Comparison of ENCODE assay signal across 24 mouse cellular contexts in the genomic region with DNA sequence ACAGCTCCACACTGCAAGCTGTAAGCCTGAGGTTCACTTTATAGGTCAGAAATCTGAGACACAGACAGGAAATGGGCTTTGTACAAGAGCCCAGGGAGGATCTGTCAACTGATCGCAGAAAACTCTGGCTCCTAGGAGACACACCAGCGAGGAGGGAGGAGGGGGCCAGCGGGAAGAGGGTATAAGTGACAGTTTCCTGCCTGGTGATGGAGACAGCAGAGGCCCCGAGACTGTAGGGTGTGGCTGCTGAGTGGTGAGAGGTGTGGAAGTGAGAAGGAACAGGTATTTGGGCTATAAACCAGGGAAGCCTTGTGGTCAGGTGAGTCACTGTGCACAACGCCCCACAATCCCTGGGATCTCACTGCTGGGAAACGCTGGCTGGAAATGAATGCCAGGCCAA. TPM values are rescaled to one million over a fixed set of nuclear protein-coding genes. Genes with fewer than 3 reads are reported as not detected.
DNase-seq lines count a peak whose midpoint lies in the region; ATAC-seq and TF ChIP-seq lines count a peak whose summit lies in the region.
"Had no signal": no experiment of that assay in that cellular context is flagged by ENCODE, and none has a peak within 500 bp of the region (broad histone marks: within the 10 kb centered on the region; RNA-seq: fewer than 3 reads in every experiment).

No protein-coding gene starts in this region.

- DNase-seq in kidney, adult 11 months, result no peak
- DNase-seq in thymus, postnatal 25 days, result peak; percentile 14
- no peak for DNase-seq in thymus, adult 18-20 months
- DNase-seq in stomach, postnatal 0 days (ENCODE audit: low spot score), result peak; percentile 35
- no peak for DNase-seq in adrenal gland, postnatal 36 days
- DNase-seq in layer of hippocampus, postnatal 10 days (ENCODE audit: low spot score in 2 of 2), result no peak
- DNase-seq: cerebellum, postnatal 25 days; heart, adult 2 months; heart, postnatal 36 days; lung, postnatal 4 days; right cerebral cortex, adult 18-20 months; spleen, adult 18-20 months had no signal

- no peaks in the 10 kb centered on the region for H3K27me3 ChIP-seq in kidney, embryonic 14.5 days (ENCODE audit: control insufficient read depth, insufficient read depth, low read length)
- H3K27me3 ChIP-seq in embryonic facial prominence, embryonic 15.5 days, result no peaks in the 10 kb centered on the region
- no peaks in the 10 kb centered on the region for H3K27me3 ChIP-seq in stomach, postnatal 0 days (ENCODE audit: control insufficient read depth, insufficient read depth, low read length)
- H3K27me3 ChIP-seq: forebrain, embryonic 15.5 days; liver, embryonic 15.5 days; midbrain, embryonic 12.5 days had no signal

- H3K4me2 ChIP-seq in kidney, embryonic 14.5 days (replicated peaks; ENCODE audit: low read depth, low read length), result no peak overlapping the region
- H3K4me2 ChIP-seq in embryonic facial prominence, embryonic 15.5 days (replicated peaks), result no peak overlapping the region
- no peak overlapping the region for H3K4me2 ChIP-seq in stomach, postnatal 0 days (replicated peaks; ENCODE audit: low read depth)
- H3K4me2 ChIP-seq: forebrain, embryonic 15.5 days; liver, embryonic 15.5 days; midbrain, embryonic 12.5 days had no signal

- H3K4me1 ChIP-seq in kidney, embryonic 14.5 days (ENCODE audit: control insufficient read depth, insufficient read depth, low read length), result peaks cover 8% of the 10 kb centered on the region; the same call in 1 of the 2 replicates
- peaks cover 5% of the 10 kb centered on the region; the same call in 1 of the 2 replicates for H3K4me1 ChIP-seq in embryonic facial prominence, embryonic 15.5 days
- no peaks in the 10 kb centered on the region for H3K4me1 ChIP-seq in stomach, postnatal 0 days (replicated peaks; ENCODE audit: control insufficient read depth, insufficient read depth)
- H3K4me1 ChIP-seq: forebrain, embryonic 15.5 days; liver, embryonic 15.5 days; midbrain, embryonic 12.5 days had no signal

- TF ChIP-seq EP300 in stomach, postnatal 0 days (optimal IDR thresholded peaks at IDR 0.05), result no peak

- TF ChIP-seq CTCF in stomach, postnatal 0 days (IDR thresholded peaks at IDR 0.05; ENCODE audit: low read depth), result no peak

- no peak overlapping the region for H3K4me3 ChIP-seq in kidney, embryonic 14.5 days (ENCODE audit: low read length)
- no peak overlapping the region for H3K4me3 ChIP-seq in embryonic facial prominence, embryonic 15.5 days (replicated peaks)
- H3K4me3 ChIP-seq in stomach, postnatal 0 days (ENCODE audit: low read depth, low read length), result no peak overlapping the region
- H3K4me3 ChIP-seq: forebrain, embryonic 15.5 days; heart, adult 2 months; layer of hippocampus, adult 2 months; left cerebral cortex, adult 2 months; liver, embryonic 15.5 days; midbrain, embryonic 12.5 days had no signal

- peak overlapping the region; percentile 42; the same call in 1 of the 2 replicates for H3K27ac ChIP-seq in kidney, embryonic 14.5 days (ENCODE audit: low read depth, low read length)
- H3K27ac ChIP-seq in embryonic facial prominence, embryonic 15.5 days (replicated peaks), result no peak overlapping the region
- no peak overlapping the region for H3K27ac ChIP-seq in stomach, postnatal 0 days (replicated peaks)
- H3K27ac ChIP-seq: forebrain, embryonic 15.5 days; heart, adult 2 months; hindbrain, postnatal 0 days; layer of hippocampus, adult 2 months; left cerebral cortex, adult 2 months; liver, embryonic 15.5 days; midbrain, embryonic 12.5 days had no signal

- no peaks in the 10 kb centered on the region for H3K36me3 ChIP-seq in kidney, embryonic 14.5 days (ENCODE audit: control insufficient read depth, insufficient read depth, low read length)
- no peaks in the 10 kb centered on the region for H3K36me3 ChIP-seq in embryonic facial prominence, embryonic 15.5 days
- H3K36me3 ChIP-seq in stomach, postnatal 0 days (ENCODE audit: control insufficient read depth, insufficient read depth, low read length), result no peaks in the 10 kb centered on the region
- H3K36me3 ChIP-seq: forebrain, embryonic 15.5 days; liver, embryonic 15.5 days; midbrain, embryonic 12.5 days had no signal

- peak; percentile 73; the same call in 1 of the 2 replicates for ATAC-seq in kidney, embryonic 14.5 days (ENCODE audit: low FRiP score, low TSS enrichment)
- ATAC-seq in embryonic facial prominence, embryonic 15.5 days (ENCODE audit: insufficient number of reproducible peaks, low FRiP score, low TSS enrichment, low read depth), result 0 out of 2 replicates have a peak, but pooled peaks have one; percentile 15
- ATAC-seq in stomach, postnatal 0 days (ENCODE audit: low FRiP score, low TSS enrichment), result peak; percentile 81
- ATAC-seq: activated CD4-positive, CD25-positive, alpha-beta regulatory T cell, adult 4 months; forebrain, embryonic 15.5 days; hindbrain, postnatal 0 days had no signal

- 19% methylated on average over 6 of the region's 6 CpGs for WGBS in kidney, embryonic 14.5 days
- WGBS in embryonic facial prominence, embryonic 15.5 days, result 26% methylated on average over 6 of the region's 6 CpGs
- WGBS in stomach, postnatal 0 days, result 32% methylated on average over 6 of the region's 6 CpGs

- H3K9ac ChIP-seq in kidney, embryonic 14.5 days (ENCODE audit: low read depth, low read length), result no peak overlapping the region
- no peak overlapping the region for H3K9ac ChIP-seq in embryonic facial prominence, embryonic 15.5 days
- no peak overlapping the region for H3K9ac ChIP-seq in stomach, postnatal 0 days (ENCODE audit: low read length)
- H3K9ac ChIP-seq: forebrain, embryonic 15.5 days; liver, embryonic 15.5 days; midbrain, embryonic 12.5 days had no signal

- no peaks in the 10 kb centered on the region for H3K9me3 ChIP-seq in kidney, embryonic 14.5 days (ENCODE audit: control insufficient read depth, low read length)
- no peaks in the 10 kb centered on the region for H3K9me3 ChIP-seq in embryonic facial prominence, embryonic 15.5 days (replicated peaks)
- no peaks in the 10 kb centered on the region for H3K9me3 ChIP-seq in stomach, postnatal 0 days (ENCODE audit: control insufficient read depth, low read length)
- H3K9me3 ChIP-seq: forebrain, embryonic 15.5 days; liver, embryonic 15.5 days; midbrain, embryonic 12.5 days had no signal

RNA-seq across cellular contexts. Expression of a gene that starts 30.0 kb away (rescaled TPM):
- 0.22 and 0.49 TPM in 2 replicates for polyA plus RNA-seq in kidney, embryonic 14.5 days (2014; fragmentation: Nextera tagmentation; extraction: Ambion mirVana)
- polyA plus RNA-seq in embryonic facial prominence, embryonic 15.5 days (2015; fragmentation: Nextera tagmentation; extraction: Ambion mirVana), result 1.1 and 1.5 TPM in 2 replicates
- 0.35 and 0.51 TPM in 2 replicates for polyA plus RNA-seq in stomach, postnatal 0 days (2015; fragmentation: Nextera tagmentation; extraction: Ambion mirVana)
- under 1 TPM in 1 of 2 experiments, not detected in 1; 0.40 TPM for total RNA-seq in adrenal gland, postnatal 36 days (2021)
- not detected for total RNA-seq in layer of hippocampus, postnatal 10 days (2021)
- total RNA-seq: CH12.LX; heart, adult 2 months; heart, postnatal 36 days; layer of hippocampus, adult 2 months; left cerebral cortex, adult 2 months; neutrophil, adult 5-6 weeks had no signal
- polyA plus RNA-seq: activated CD4-positive, CD25-positive, alpha-beta regulatory T cell, adult 4 months; forebrain, embryonic 15.5 days; heart, adult 2 months; hindbrain, postnatal 0 days; limb, embryonic 11.5 days; liver, embryonic 15.5 days; midbrain, embryonic 12.5 days had no signal

RNA-seq across cellular contexts. Expression of a gene that starts 30.2 kb away (rescaled TPM):
- polyA plus RNA-seq in kidney, embryonic 14.5 days (2014; fragmentation: Nextera tagmentation; extraction: Ambion mirVana), result 0.45 and 1.1 TPM in 2 replicates
- 2.5 and 2.9 TPM in 2 replicates for polyA plus RNA-seq in embryonic facial prominence, embryonic 15.5 days (2015; fragmentation: Nextera tagmentation; extraction: Ambion mirVana)
- polyA plus RNA-seq in stomach, postnatal 0 days (2015; fragmentation: Nextera tagmentation; extraction: Ambion mirVana), result 0.74 and 0.85 TPM in 2 replicates
- 1 to 10 TPM; 7.4 to 8.9 TPM for total RNA-seq in adrenal gland, postnatal 36 days (2021)
- 1 to 10 TPM; 1.9 to 2.2 TPM for total RNA-seq in layer of hippocampus, postnatal 10 days (2021)
- total RNA-seq: neutrophil, adult 5-6 weeks had no signal

Comparison
In these comparisons a context has a peak if more than half of its experiments do, and no peak if none do; other contexts are left out.
1. DNase-seq: peak in thymus, postnatal 25 days (single experiment) and stomach, postnatal 0 days (single experiment); none in kidney, adult 11 months (single experiment), thymus, adult 18-20 months (0 of 2), adrenal gland, postnatal 36 days (0 of 2) and layer of hippocampus, postnatal 10 days (0 of 2).
2. ATAC-seq: peak in every context shown above with its lines; median percentile 81 in stomach, postnatal 0 days; 73 in kidney, embryonic 14.5 days; 15 in embryonic facial prominence, embryonic 15.5 days.